Mouse (Mus musculus): ENCODE measurements at regions not wholly inside any gene's neighbourhood (a gene's known extent, or its start where the extent isn't known, plus 50 kb on each side); places are given as distances from the start of the nearest gene placed in this dataset.

DNA sequence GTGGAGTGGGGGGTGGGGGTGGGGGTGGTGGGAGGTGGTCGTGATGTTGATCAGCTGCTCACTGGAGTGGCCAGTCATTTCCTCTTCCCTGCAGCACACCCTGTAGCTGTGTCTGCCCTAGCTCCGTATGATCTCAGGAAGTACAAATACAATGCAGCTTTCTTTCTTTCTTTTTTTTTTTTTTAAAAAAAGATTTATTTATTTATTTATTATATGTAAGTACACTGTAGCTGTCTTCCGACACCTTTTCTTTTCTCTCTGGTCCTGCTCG lies 87.2 kb upstream of the Tex13c2 start:
- no peak for DNase-seq (ENCODE audit: low spot score in 2 of 2)

DNA sequence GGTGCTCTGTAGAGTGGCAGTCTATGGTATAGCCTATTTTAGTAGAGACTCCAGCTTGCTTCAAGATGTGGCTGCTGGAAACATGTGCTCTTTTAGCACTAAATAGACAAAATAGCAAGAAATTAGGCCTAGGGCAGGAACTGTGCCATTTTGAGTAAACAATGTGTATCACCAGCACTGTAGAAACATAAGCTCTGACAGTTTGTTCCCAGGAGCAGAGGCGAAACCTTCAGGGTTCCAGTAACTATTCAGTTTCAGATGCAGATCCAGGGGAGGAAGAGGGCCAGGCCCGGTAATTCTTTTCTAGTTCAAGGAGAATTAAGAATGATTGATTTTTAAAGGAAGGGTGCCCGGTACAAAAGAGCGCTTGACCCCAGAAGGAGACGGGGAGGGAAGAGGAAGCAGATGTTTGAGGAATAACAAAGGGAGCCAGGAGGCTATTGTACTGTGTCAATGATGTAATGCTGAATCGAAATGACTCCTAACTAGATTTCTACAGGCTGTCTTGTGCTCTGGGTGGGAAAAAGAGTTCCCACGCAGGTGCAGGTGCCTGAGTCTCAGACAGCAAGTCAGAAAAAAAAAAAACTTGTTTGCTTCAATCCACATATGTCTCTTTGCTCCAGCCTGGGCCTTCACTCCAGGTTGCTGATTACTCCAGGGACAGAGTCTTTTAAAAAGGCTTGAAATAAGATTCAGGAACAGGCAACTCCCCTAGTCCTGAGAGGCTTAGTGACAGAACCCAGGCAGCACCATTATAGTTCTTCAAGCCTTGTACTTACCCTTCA lies 57.4 kb upstream of the Tex13c2 start:
- no peak for DNase-seq (ENCODE audit: low spot score in 2 of 2)

All from gastrocnemius, postnatal 4 days (tissue).